Mouse (Mus musculus) lung, postnatal 10 days (tissue): Measurements from ENCODE around the gene Gpi1.
"Not testable (repeated sequence)": the region's sequence is repeated elsewhere in the genome, so short reads cannot be mapped to it uniquely, and the experiment has no call there.

Experiments used
- DNase-seq: peaks from one replicate; pipeline ENCODE4 v3.0.0; 2021

Gpi1 gene

GRCm38 (mm10) chr7:34176241-34176640 is 53.9 kb downstream of the Gpi1 start:
- not testable (repeated sequence) for DNase-seq

- DNase-seq: no peak
Measured at GRCm38 (mm10) chr7:34172251-34172650, 57.9 kb downstream of the Gpi1 start.

GRCm38 (mm10) chr7:34169454-34169853 is 60.7 kb downstream of the Gpi1 start, which contains the start of gene Uba2:
Gene Uba2 (minus strand): TSS chr7:34169599.
- DNase-seq: no peak

- peak; percentile 94 for DNase-seq
Measured at GRCm38 (mm10) chr7:34168470-34169251, 61.5 kb downstream of the Gpi1 start.

GRCm38 (mm10) chr7:34167766-34168469 is 62.2 kb downstream of the Gpi1 start:
- peak; percentile 9 for DNase-seq

GRCm38 (mm10) chr7:34166850-34167249 is 63.3 kb downstream of the Gpi1 start:
- peak; percentile 44 for DNase-seq

GRCm38 (mm10) chr7:34165999-34166398 is 64.1 kb downstream of the Gpi1 start:
- no peak for DNase-seq

- DNase-seq: no peak
Measured at GRCm38 (mm10) chr7:34164671-34165070, 65.5 kb downstream of the Gpi1 start.

- DNase-seq: no peak
Measured at GRCm38 (mm10) chr7:34159167-34159566, 71.0 kb downstream of the Gpi1 start.

GRCm38 (mm10) chr7:34157994-34158393 is 72.1 kb downstream of the Gpi1 start:
- DNase-seq: no peak
